Mouse (Mus musculus): Measurements from ENCODE around the gene Gne.

The Gne gene

GRCm38 (mm10) chr4:44022323-44022722 lies 61.7 kb downstream of the Gne start:
- no peak for DNase-seq

GRCm38 (mm10) chr4:44016791-44017190 lies 67.2 kb downstream of the Gne start:
- no peak for DNase-seq

- DNase-seq: no peak
These were observed 67.9 kb downstream of the Gne start for GRCm38 (mm10) chr4:44016071-44016470.

GRCm38 (mm10) chr4:44013391-44014070 lies 70.4 kb downstream of the Gne start:
- DNase-seq: no peak

GRCm38 (mm10) chr4:44012376-44013367 lies 71.3 kb downstream of the Gne start:
- peak; percentile 95 for DNase-seq

GRCm38 (mm10) chr4:44011799-44012198 lies 72.2 kb downstream of the Gne start:
- no peak for DNase-seq

- no peak for DNase-seq
These were observed 73.1 kb downstream of the Gne start for GRCm38 (mm10) chr4:44010893-44011292.

- DNase-seq: no peak
These were observed 73.8 kb downstream of the Gne start for GRCm38 (mm10) chr4:44010176-44010575.

GRCm38 (mm10) chr4:44004623-44005409 lies 79.2 kb downstream of the Gne start:
- DNase-seq: no peak

- DNase-seq: no peak
These were observed 79.9 kb downstream of the Gne start, which contains the start of gene Clta for GRCm38 (mm10) chr4:44004126-44004525. TSS of gene Clta (plus strand) at chr4:44004452.

- DNase-seq: no peak
These were observed 80.4 kb downstream of the Gne start for GRCm38 (mm10) chr4:44003622-44004021.

- DNase-seq: no peak
These were observed 89.6 kb downstream of the Gne start for GRCm38 (mm10) chr4:43994342-43994741.

- no peak for DNase-seq
These were observed 90.9 kb downstream of the Gne start for GRCm38 (mm10) chr4:43993072-43993471.

GRCm38 (mm10) chr4:43988976-43989375 lies 95.0 kb downstream of the Gne start:
- no peak for DNase-seq

- no peak for DNase-seq
These were observed 99.7 kb downstream of the Gne start for GRCm38 (mm10) chr4:43984326-43984725.
